ENCODE assay signal across 31 mouse cellular contexts in genomic region chr14:114485781-114486180, GRCm38 (mm10).
"Had no signal": no experiment of that assay in that cellular context is flagged by ENCODE, and none has a peak within 500 bp of the region (broad histone marks: within the 10 kb centered on the region; RNA-seq: fewer than 3 reads in every experiment).

No protein-coding gene starts in this region.

- H3K9ac ChIP-seq: limb, embryonic 12.5 days; limb, embryonic 13.5 days; limb, embryonic 15.5 days; liver, embryonic 12.5 days; liver, embryonic 13.5 days; liver, embryonic 14.5 days; liver, embryonic 15.5 days; liver, postnatal 0 days; lung, embryonic 14.5 days; lung, embryonic 15.5 days; midbrain, embryonic 12.5 days; midbrain, embryonic 13.5 days; midbrain, embryonic 15.5 days had no signal

- H3K9me3 ChIP-seq: limb, embryonic 10.5 days; limb, embryonic 12.5 days; limb, embryonic 13.5 days; limb, embryonic 15.5 days; liver, embryonic 12.5 days; liver, embryonic 13.5 days; liver, embryonic 15.5 days; lung, embryonic 15.5 days; midbrain, embryonic 10.5 days; midbrain, embryonic 12.5 days; midbrain, embryonic 13.5 days; midbrain, embryonic 15.5 days had no signal

- ATAC-seq: liver, embryonic 12.5 days; liver, postnatal 0 days; lung, postnatal 0 days; midbrain, embryonic 13.5 days; midbrain, embryonic 15.5 days; midbrain, embryonic 16.5 days had no signal

- H3K36me3 ChIP-seq: limb, embryonic 10.5 days; limb, embryonic 12.5 days; limb, embryonic 13.5 days; limb, embryonic 15.5 days; liver, embryonic 12.5 days; liver, embryonic 13.5 days; liver, embryonic 15.5 days; lung, embryonic 15.5 days; midbrain, embryonic 10.5 days; midbrain, embryonic 12.5 days; midbrain, embryonic 13.5 days; midbrain, embryonic 15.5 days had no signal

- H3K4me3 ChIP-seq: limb, embryonic 10.5 days; limb, embryonic 12.5 days; limb, embryonic 13.5 days; limb, embryonic 15.5 days; liver, embryonic 12.5 days; liver, embryonic 13.5 days; liver, embryonic 15.5 days; lung, embryonic 15.5 days; megakaryocyte, embryonic 14.5 days; midbrain, embryonic 10.5 days; midbrain, embryonic 12.5 days; midbrain, embryonic 13.5 days; midbrain, embryonic 15.5 days; myocyte had no signal

- H3K4me2 ChIP-seq: limb, embryonic 12.5 days; limb, embryonic 13.5 days; limb, embryonic 15.5 days; liver, embryonic 11.5 days; liver, embryonic 12.5 days; liver, embryonic 13.5 days; liver, embryonic 15.5 days; lung, embryonic 14.5 days; lung, embryonic 15.5 days; midbrain, embryonic 11.5 days; midbrain, embryonic 12.5 days; midbrain, embryonic 13.5 days; midbrain, embryonic 15.5 days had no signal

- H3K27me3 ChIP-seq: limb, embryonic 12.5 days; limb, embryonic 13.5 days; limb, embryonic 15.5 days; liver, embryonic 12.5 days; liver, embryonic 13.5 days; liver, embryonic 15.5 days; lung, embryonic 15.5 days; megakaryocyte, embryonic 14.5 days; midbrain, embryonic 12.5 days; midbrain, embryonic 13.5 days; midbrain, embryonic 15.5 days had no signal

- H3K27ac ChIP-seq: limb, embryonic 10.5 days; limb, embryonic 12.5 days; limb, embryonic 13.5 days; limb, embryonic 15.5 days; liver, embryonic 12.5 days; liver, embryonic 13.5 days; liver, embryonic 14.5 days; liver, embryonic 15.5 days; lung, embryonic 15.5 days; macrophage; midbrain, embryonic 10.5 days; midbrain, embryonic 12.5 days; midbrain, embryonic 13.5 days; midbrain, embryonic 15.5 days had no signal

- DNase-seq: left cerebral cortex, postnatal 4 days; liver; liver, embryonic 13.5 days; liver, postnatal 0 days; lung, adult 18-20 months; lung, adult 2 months; lung, embryonic 14.5 days; lung, postnatal 10 days; lung, postnatal 14 days; lung, postnatal 36 days; lung, postnatal 4 days; midbrain, embryonic 14.5 days had no signal

- H3K4me1 ChIP-seq: limb, embryonic 10.5 days; limb, embryonic 12.5 days; limb, embryonic 13.5 days; limb, embryonic 15.5 days; liver, embryonic 12.5 days; liver, embryonic 13.5 days; liver, embryonic 15.5 days; lung, embryonic 15.5 days; megakaryocyte, embryonic 14.5 days; midbrain, embryonic 10.5 days had no signal
